In genomic region chr7:132733521-132733920, GRCm38 (mm10) we compare ENCODE assay signal across 10 mouse cellular contexts.
DNase-seq lines count a peak whose midpoint lies in the region; ATAC-seq and TF ChIP-seq lines count a peak whose summit lies in the region.
"Had no signal": no experiment of that assay in that cellular context is flagged by ENCODE, and none has a peak within 500 bp of the region (broad histone marks: within the 10 kb centered on the region; RNA-seq: fewer than 3 reads in every experiment).

No protein-coding gene starts in this region.

- no peak overlapping the region for H3K4me3 ChIP-seq in left cerebral cortex, adult 2 months
- no peak overlapping the region for H3K4me3 ChIP-seq in forebrain, embryonic 10.5 days
- H3K4me3 ChIP-seq in hindbrain, postnatal 0 days (ENCODE audit: low read length), result no peak overlapping the region
- H3K4me3 ChIP-seq: limb, embryonic 10.5 days had no signal

- no peak overlapping the region for H3K4me2 ChIP-seq in hindbrain, postnatal 0 days (ENCODE audit: low read depth, low read length)

- intact Hi-C loops in left cerebral cortex, adult 2 months (cut with DNase I), result loop anchor here (5.0 kb wide), 1 partner anchor 76 kb away; no protein-coding TSS in a partner anchor

- peak overlapping the region; percentile 56 for H3K27ac ChIP-seq in left cerebral cortex, adult 2 months
- peak overlapping the region; percentile 80 for H3K27ac ChIP-seq in forebrain, embryonic 10.5 days
- H3K27ac ChIP-seq in hindbrain, postnatal 0 days, result peak overlapping the region; percentile 66
- H3K27ac ChIP-seq: limb, embryonic 10.5 days had no signal

- DNase-seq in left cerebral cortex, adult 2 months (ENCODE audit: extremely low spot score in 1 of 2, low spot score in 2 of 2), result no peak
- DNase-seq in left cerebral cortex, adult 8-10 months (ENCODE audit: low spot score in 2 of 2), result no peak
- no peak for DNase-seq in forebrain, embryonic 10.5 days (ENCODE audit: extremely low spot score, low spot score)
- peak; percentile 39 for DNase-seq in hindbrain, postnatal 0 days (ENCODE audit: low spot score)
- DNase-seq in retina, embryonic 14.5 days (ENCODE audit: low spot score), result peak; percentile 41
- no peak for DNase-seq in MN1 (ENCODE audit: low spot score)
- DNase-seq in cerebellum, adult 11-12 months, result no peak
- DNase-seq in spleen, adult 18-20 months, result no peak
- DNase-seq: lung, postnatal 4 days had no signal

- H3K36me3 ChIP-seq in forebrain, embryonic 10.5 days (replicated peaks), result peaks cover 44% of the 10 kb centered on the region
- H3K36me3 ChIP-seq in hindbrain, postnatal 0 days (ENCODE audit: insufficient read depth, low read length), result no peaks in the 10 kb centered on the region

- H3K9me3 ChIP-seq in forebrain, embryonic 10.5 days, result no peaks in the 10 kb centered on the region
- H3K9me3 ChIP-seq in hindbrain, postnatal 0 days (ENCODE audit: low read length), result no peaks in the 10 kb centered on the region
- H3K9me3 ChIP-seq: limb, embryonic 10.5 days had no signal

- no peak for TF ChIP-seq CTCF in left cerebral cortex, adult 2 months (IDR thresholded peaks at IDR 0.05)
- no peak for TF ChIP-seq CTCF in hindbrain, postnatal 0 days (IDR thresholded peaks at IDR 0.05; ENCODE audit: low read depth)

- WGBS in forebrain, embryonic 10.5 days, result 54% methylated on average over 6 of the region's 6 CpGs
- WGBS in hindbrain, postnatal 0 days, result 25% methylated on average over 6 of the region's 6 CpGs

- peaks cover 84% of the 10 kb centered on the region for H3K4me1 ChIP-seq in forebrain, embryonic 10.5 days
- peaks cover 40% of the 10 kb centered on the region for H3K4me1 ChIP-seq in hindbrain, postnatal 0 days (ENCODE audit: insufficient read depth, low read length)

- ATAC-seq in hindbrain, postnatal 0 days, result no peak

- no peak overlapping the region for H3K9ac ChIP-seq in hindbrain, postnatal 0 days (replicated peaks; ENCODE audit: low read length)

- H3K27me3 ChIP-seq in forebrain, embryonic 10.5 days (ENCODE audit: poor library complexity, severe bottlenecking), result peaks cover 38% of the 10 kb centered on the region
- H3K27me3 ChIP-seq in hindbrain, postnatal 0 days (ENCODE audit: insufficient read depth, low read length), result no peaks in the 10 kb centered on the region

Comparison
In these comparisons a context has a peak if more than half of its experiments do, and no peak if none do; other contexts are left out.
1. DNase-seq: peak in hindbrain, postnatal 0 days (single experiment) and retina, embryonic 14.5 days (single experiment); none in left cerebral cortex, adult 2 months (0 of 2), left cerebral cortex, adult 8-10 months (0 of 2), forebrain, embryonic 10.5 days (single experiment), MN1 (single experiment), cerebellum, adult 11-12 months (single experiment) and spleen, adult 18-20 months (0 of 2).
2. Peak in every context shown above with its lines, with median percentiles within 50 percentile points of each other: H3K27ac ChIP-seq.